Mouse (Mus musculus) myocyte (in vitro differentiated cells): ENCODE measurements around the gene Nufip1.

ENCODE experiments used
- CEBPB ChIP-seq: IDR thresholded peaks from 2 replicates; pipeline ENCODE4 v1.6.1; 2011; ENCODE audit warnings: mild to moderate bottlenecking, moderate library complexity; ENCODE audit not compliant: poor library complexity, insufficient read depth, severe bottlenecking
- E2F4 ChIP-seq: IDR thresholded peaks from one replicate; pipeline ENCODE4 v1.6.1; 2011; ENCODE audit warnings: mild to moderate bottlenecking, control low read depth, moderate library complexity; ENCODE audit not compliant: insufficient read depth
- MAX ChIP-seq: IDR thresholded peaks from one replicate; pipeline ENCODE4 v1.6.1; 2011; ENCODE audit warnings: low read depth, mild to moderate bottlenecking, control low read depth
- MYOD1 ChIP-seq, 3 experiments: IDR thresholded peaks; one replicate each; pipeline ENCODE4 v1.6.1; 2011; ENCODE audit warnings: control low read depth in 2 of 3, low read depth in 2 of 3, mild to moderate bottlenecking in 2 of 3, moderate library complexity in 1 of 3; ENCODE audit not compliant: insufficient read length in 2 of 3, control insufficient read depth in 1 of 3
- MYOG ChIP-seq, 3 experiments: IDR thresholded peaks; one replicate each; pipeline ENCODE4 v1.6.1; 2011; ENCODE audit warnings: control low read depth in 2 of 3, low read depth in 2 of 3, mild to moderate bottlenecking in 2 of 3; ENCODE audit not compliant: insufficient read length in 2 of 3, control insufficient read depth in 1 of 3, insufficient read depth in 1 of 3
- POLR2A ChIP-seq: IDR thresholded peaks from one replicate; pipeline ENCODE4 v1.6.1; 2011; ENCODE audit warnings: low read depth, mild to moderate bottlenecking, control low read depth, moderate library complexity; ENCODE audit not compliant: insufficient read length
- POLR2AphosphoS2 ChIP-seq: IDR thresholded peaks from one replicate; pipeline ENCODE4 v1.6.1; 2011; ENCODE audit warnings: low read depth, control low read depth; ENCODE audit not compliant: insufficient read length
- REST ChIP-seq: IDR thresholded peaks from one replicate; pipeline ENCODE4 v1.6.1; 2011; ENCODE audit warnings: mild to moderate bottlenecking, control low read depth, moderate library complexity; ENCODE audit not compliant: insufficient read depth, insufficient read length
- SRF ChIP-seq: IDR thresholded peaks from one replicate; pipeline ENCODE4 v1.6.1; 2011; ENCODE audit warnings: low read depth; ENCODE audit not compliant: control insufficient read depth, insufficient read length
- TCF12 ChIP-seq: IDR thresholded peaks from one replicate; pipeline ENCODE4 v1.6.1; 2011; ENCODE audit warnings: mild to moderate bottlenecking, control low read depth; ENCODE audit not compliant: poor library complexity, insufficient read depth, severe bottlenecking
- TCF3 ChIP-seq: IDR thresholded peaks from one replicate; pipeline ENCODE4 v1.6.1; 2011; ENCODE audit warnings: low read depth, control low read depth; ENCODE audit not compliant: insufficient read length
- USF1 ChIP-seq: IDR thresholded peaks from one replicate; pipeline ENCODE4 v1.6.1; 2011; ENCODE audit warnings: low read depth, mild to moderate bottlenecking, control low read depth, moderate library complexity

- TF ChIP-seq TCF3 (no peak), POLR2AphosphoS2 (no peak), SRF (no peak), POLR2A (no peak), MAX (no peak), TCF12 (no peak), MYOD1 (IDR thresholded peaks at IDR 0.05; ENCODE audit: control insufficient read depth in 1 of 3, insufficient read length in 2 of 3, low read depth in 2 of 3) (no peak), E2F4 (no peak), REST (no peak), USF1 (no peak), MYOG (IDR thresholded peaks at IDR 0.05; ENCODE audit: control insufficient read depth in 1 of 3, insufficient read depth in 1 of 3, insufficient read length in 2 of 3, low read depth in 2 of 3) (no peak), CEBPB (no peak)
Observed at GRCm38 (mm10) chr14:76149531-76150179, 39.0 kb downstream of the Nufip1 start.
